Mouse (Mus musculus) megakaryocyte progenitor cell, adult 5-6 weeks (primary cell): ENCODE measurements at regions not wholly inside any gene's neighbourhood (a gene's known extent, or its start where the extent isn't known, plus 50 kb on each side); places are given as distances from the start of the nearest gene placed in this dataset.
A peak's percentile ranks its signal among the peaks of the same experiment; 100 is the strongest.

Experiments used
- ATAC-seq: replicated peaks from 2 replicates; pipeline ENCODE4 v1.8.0; 2016; ENCODE audit warnings: mild to moderate bottlenecking, moderate TSS enrichment, inconsistent platforms; ENCODE audit not compliant: poor library complexity

- ATAC-seq = no peak
Observed at GRCm38 (mm10) chr16:86389063-86389723, 487.6 kb upstream of the Adamts5 start.

GRCm38 (mm10) chr16:86388128-86388527 lies 486.5 kb upstream of the Adamts5 start:
- no peak for ATAC-seq

- no peak for ATAC-seq
Observed at GRCm38 (mm10) chr16:86377991-86378390, 476.4 kb upstream of the Adamts5 start.

- ATAC-seq = no peak
Observed at GRCm38 (mm10) chr16:86371652-86372051, 470.0 kb upstream of the Adamts5 start.

- no peak for ATAC-seq
Observed at GRCm38 (mm10) chr16:86368449-86368848, 466.8 kb upstream of the Adamts5 start.

- ATAC-seq = no peak
Observed at GRCm38 (mm10) chr16:86366197-86366596, 464.6 kb upstream of the Adamts5 start.

GRCm38 (mm10) chr16:86361099-86361498 lies 459.5 kb upstream of the Adamts5 start:
- ATAC-seq = no peak

GRCm38 (mm10) chr16:86355036-86355435 lies 453.4 kb upstream of the Adamts5 start:
- no peak for ATAC-seq

GRCm38 (mm10) chr16:86347753-86348152 lies 446.1 kb upstream of the Adamts5 start:
- no peak for ATAC-seq

- ATAC-seq = no peak
Observed at GRCm38 (mm10) chr16:86346916-86347315, 445.3 kb upstream of the Adamts5 start.

- ATAC-seq = no peak
Observed at GRCm38 (mm10) chr16:86340311-86340710, 438.7 kb upstream of the Adamts5 start.

- no peak for ATAC-seq
Observed at GRCm38 (mm10) chr16:86325406-86325805, 423.8 kb upstream of the Adamts5 start.

GRCm38 (mm10) chr16:86318898-86319297 lies 417.3 kb upstream of the Adamts5 start:
- ATAC-seq = no peak

GRCm38 (mm10) chr16:86309696-86310095 lies 408.1 kb upstream of the Adamts5 start:
- no peak for ATAC-seq

- no peak for ATAC-seq
Observed at GRCm38 (mm10) chr16:86303869-86304268, 402.2 kb upstream of the Adamts5 start.

GRCm38 (mm10) chr16:86302451-86303145 lies 401.0 kb upstream of the Adamts5 start:
- peak; percentile 68 for ATAC-seq

- no peak for ATAC-seq
Observed at GRCm38 (mm10) chr16:86294436-86294835, 392.8 kb upstream of the Adamts5 start.

- no peak for ATAC-seq
Observed at GRCm38 (mm10) chr16:86281326-86281725, 379.7 kb upstream of the Adamts5 start.

GRCm38 (mm10) chr16:86277031-86277430 lies 375.4 kb upstream of the Adamts5 start:
- ATAC-seq = no peak

GRCm38 (mm10) chr16:86261612-86262011 lies 360.0 kb upstream of the Adamts5 start:
- no peak for ATAC-seq

- no peak for ATAC-seq
Observed at GRCm38 (mm10) chr16:86252630-86253029, 351.0 kb upstream of the Adamts5 start.

- ATAC-seq = no peak
Observed at GRCm38 (mm10) chr16:86250021-86250420, 348.4 kb upstream of the Adamts5 start.

GRCm38 (mm10) chr16:86244191-86244590 lies 342.6 kb upstream of the Adamts5 start:
- no peak for ATAC-seq
